Mouse (Mus musculus) forebrain, postnatal 0 days (tissue): Measurements from ENCODE around the gene Drc3. TPM values are rescaled to one million over a fixed set of nuclear protein-coding genes. Genes with fewer than 3 reads are reported as not detected.

Experiments used
- ATAC-seq: fragments of 200-750 bp; cut with Nextera tagmentation; 2 replicates; pipeline ENCODE4 v1.8.0; 2017; ENCODE audit warnings: mild to moderate bottlenecking, moderate library complexity
- DNase-seq: peaks from one replicate; pipeline ENCODE4 v3.0.0-alpha.2; 2015
- H3K27ac ChIP-seq: fragments of 300-500 bp; sonication (generic); 2 replicates; pipeline ENCODE4 v1.5.1; 2014; ENCODE audit warnings: low read depth, mild to moderate bottlenecking, antibody characterized with exemption, low read length, moderate library complexity, mixed read lengths
- H3K27me3 ChIP-seq: fragments of 300-500 bp; sonication (generic); 2 replicates; pipeline ENCODE4 v1.6.1; 2014; ENCODE audit warnings: mild to moderate bottlenecking, low read length, mixed read lengths; ENCODE audit not compliant: insufficient read depth
- H3K36me3 ChIP-seq: fragments of 300-500 bp; sonication (generic); 2 replicates; pipeline ENCODE4 v1.6.1; 2014; ENCODE audit warnings: mild to moderate bottlenecking, moderate library complexity; ENCODE audit not compliant: insufficient read depth
- H3K4me1 ChIP-seq: fragments of 300-500 bp; sonication (generic); 2 replicates; pipeline ENCODE4 v1.6.1; 2014; ENCODE audit warnings: antibody characterized with exemption; ENCODE audit not compliant: insufficient read depth
- H3K4me2 ChIP-seq: fragments of 300-500 bp; sonication (generic); 2 replicates; pipeline ENCODE4 v1.6.1; 2014; ENCODE audit warnings: low read depth, mild to moderate bottlenecking, moderate library complexity
- H3K4me3 ChIP-seq: fragments of 300-500 bp; sonication (generic); 2 replicates; pipeline ENCODE4 v1.5.1; 2014; ENCODE audit warnings: low read depth, low read length, mixed read lengths
- H3K9ac ChIP-seq: fragments of 300-500 bp; sonication (generic); 2 replicates; pipeline ENCODE4 v1.6.1; 2014; ENCODE audit warnings: mild to moderate bottlenecking
- H3K9me3 ChIP-seq: fragments of 300-500 bp; sonication (generic); 2 replicates; pipeline ENCODE4 v1.6.1; 2016; ENCODE audit warnings: low read length
- CTCF ChIP-seq: sonication (generic); IDR thresholded peaks from 2 replicates; pipeline ENCODE4 v1.5.1; 2016; ENCODE audit warnings: antibody characterized with exemption, control low read depth, low read depth
- WGBS: fragments of 180-500 bp; shearing (Covaris S2); extraction: QIAGEN DNeasy Blood & Tissue Kit; methylation state at CpG from one replicate; pipeline ENCODE4 v1.1.7; 2014; 5-methylcytosine and 5-hydroxymethylcytosine counted together
- polyA plus RNA-seq: library from polyadenylated mRNA; unstranded; fragments of >200 nt; fragmentation: Nextera tagmentation; extraction: Ambion mirVana; gene quantifications from 2 replicates; pipeline ENCODE4 v1.2.1, GENCODE M21; 2015
- total RNA-seq: library from RNA; depleted of rRNA; stranded (reverse); fragments of >200 nt; gene quantifications from 2 replicates; pipeline ENCODE4 v1.2.3, GENCODE M21; 2014

Drc3 gene
- total and polyA plus RNA-seq, 2 experiments from 2014 or later = 10.0 to 15.5 TPM

DNA sequence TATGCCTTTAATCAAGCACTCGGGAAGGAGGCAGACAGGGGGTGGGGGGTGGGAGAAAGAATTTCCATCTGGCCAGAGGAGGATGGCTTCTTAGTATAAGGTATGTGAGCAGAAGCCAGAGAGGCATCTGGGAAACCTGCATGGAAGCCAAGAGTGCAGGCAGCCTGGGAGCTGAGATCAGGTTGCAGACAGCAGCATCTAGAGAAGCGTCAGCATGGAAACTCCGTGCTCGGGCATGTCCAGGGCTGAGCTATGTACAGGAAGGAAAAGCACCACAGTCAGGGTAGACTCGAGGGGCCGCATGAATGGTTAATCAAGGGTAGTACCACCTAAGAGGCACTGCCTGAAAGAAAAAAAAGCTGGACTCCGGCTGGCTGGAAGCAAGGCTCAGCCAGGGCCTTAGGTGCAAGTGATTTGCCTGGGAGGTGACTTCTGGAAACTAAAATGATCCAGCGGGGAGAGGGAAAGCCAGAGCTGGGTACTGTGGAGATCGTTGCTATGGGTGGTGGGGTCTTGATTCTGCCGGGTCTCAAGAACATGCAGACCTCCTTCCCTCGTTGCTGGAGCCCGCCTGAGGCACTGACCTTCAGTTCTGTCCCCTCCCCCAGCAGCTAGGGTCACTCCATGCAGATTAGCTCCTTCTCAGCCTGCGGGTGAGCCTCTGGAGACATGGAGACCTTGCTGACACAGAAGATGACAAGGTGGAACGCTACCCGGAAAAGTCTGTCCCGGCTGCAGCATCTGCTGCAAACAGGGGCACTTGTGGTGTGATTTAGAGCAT lies 13.3 kb downstream of the Drc3 start:
- Histone ChIP-seq H3K4me2 (no peak overlapping the region), H3K27ac (no peak overlapping the region), H3K9ac (no peak overlapping the region), H3K9me3 (no peaks in the 10 kb centered on the region), H3K36me3 (no peaks in the 10 kb centered on the region), H3K4me1 (no peaks in the 10 kb centered on the region), H3K4me3 (no peak overlapping the region), H3K27me3 (no peaks in the 10 kb centered on the region)
- TF ChIP-seq CTCF = no peak
- DNase-seq (no peak), ATAC-seq (no peak)
- WGBS = 48% methylated on average over 16 of the region's 16 CpGs

GRCm38 (mm10) chr11:60367256-60367655 lies 14.1 kb downstream of the Drc3 start:
- no peaks in the 10 kb centered on the region for H3K9me3 ChIP-seq
- no peak for DNase-seq
- no peaks in the 10 kb centered on the region for H3K4me1 ChIP-seq
- no peaks in the 10 kb centered on the region for H3K36me3 ChIP-seq
- no peak overlapping the region for H3K9ac ChIP-seq
- TF ChIP-seq CTCF = no peak
- 80% methylated on average over 3 of the region's 3 CpGs for WGBS
- H3K4me2 ChIP-seq = no peak overlapping the region
- no peaks in the 10 kb centered on the region for H3K27me3 ChIP-seq
- no peak overlapping the region for H3K4me3 ChIP-seq
- H3K27ac ChIP-seq = no peak overlapping the region
- ATAC-seq = no peak

- no peak overlapping the region for H3K27ac ChIP-seq
- no peak overlapping the region for H3K4me3 ChIP-seq
- H3K27me3 ChIP-seq = no peaks in the 10 kb centered on the region
- DNase-seq (no peak), ATAC-seq (no peak)
- TF ChIP-seq CTCF = no peak
- no peaks in the 10 kb centered on the region for H3K9me3 ChIP-seq
- H3K4me1 ChIP-seq = no peaks in the 10 kb centered on the region
- H3K4me2 ChIP-seq = no peak overlapping the region
- no peak overlapping the region for H3K9ac ChIP-seq
- no peaks in the 10 kb centered on the region for H3K36me3 ChIP-seq
- 84% methylated on average over 4 of the region's 4 CpGs for WGBS
Measured at GRCm38 (mm10) chr11:60368909-60369308, 15.8 kb downstream of the Drc3 start.

- Histone ChIP-seq H3K4me1 (no peaks in the 10 kb centered on the region), H3K9ac (no peak overlapping the region), H3K27ac (no peak overlapping the region), H3K4me3 (no peak overlapping the region), H3K27me3 (no peaks in the 10 kb centered on the region), H3K9me3 (no peaks in the 10 kb centered on the region), H3K36me3 (no peaks in the 10 kb centered on the region), H3K4me2 (no peak overlapping the region)
- no peak for TF ChIP-seq CTCF
- WGBS = 57% methylated on average over 4 of the region's 4 CpGs
- ATAC-seq = no peak
- DNase-seq = no peak
Measured at GRCm38 (mm10) chr11:60369448-60369847, 16.3 kb downstream of the Drc3 start.

DNA sequence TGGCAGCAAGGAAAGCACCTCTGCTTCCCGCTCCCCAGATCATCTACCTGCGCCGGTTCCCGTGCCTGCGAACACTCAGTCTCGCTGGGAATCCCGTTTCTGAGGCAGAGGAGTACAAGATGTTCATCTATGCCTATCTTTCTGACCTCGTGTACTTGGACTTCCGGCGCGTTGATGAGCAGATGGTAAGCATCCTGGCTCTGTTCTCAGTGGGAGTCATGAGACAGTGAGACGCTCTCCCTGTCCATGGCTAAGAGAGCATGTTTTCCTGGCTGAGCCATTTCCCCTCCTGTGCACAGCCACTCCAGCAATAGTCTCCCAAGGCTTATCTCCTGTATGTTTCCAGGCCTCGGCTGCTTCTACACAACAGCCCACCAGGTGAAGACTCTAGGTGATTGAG lies 17.3 kb downstream of the Drc3 start:
- WGBS = 89% methylated on average over 13 of the region's 13 CpGs
- Histone ChIP-seq H3K36me3 (no peaks in the 10 kb centered on the region), H3K4me1 (no peaks in the 10 kb centered on the region), H3K27me3 (no peaks in the 10 kb centered on the region), H3K9me3 (no peaks in the 10 kb centered on the region), H3K4me2 (no peak overlapping the region), H3K9ac (no peak overlapping the region), H3K4me3 (no peak overlapping the region), H3K27ac (no peak overlapping the region)
- TF ChIP-seq CTCF = no peak
- ATAC-seq (no peak), DNase-seq (no peak)

DNA sequence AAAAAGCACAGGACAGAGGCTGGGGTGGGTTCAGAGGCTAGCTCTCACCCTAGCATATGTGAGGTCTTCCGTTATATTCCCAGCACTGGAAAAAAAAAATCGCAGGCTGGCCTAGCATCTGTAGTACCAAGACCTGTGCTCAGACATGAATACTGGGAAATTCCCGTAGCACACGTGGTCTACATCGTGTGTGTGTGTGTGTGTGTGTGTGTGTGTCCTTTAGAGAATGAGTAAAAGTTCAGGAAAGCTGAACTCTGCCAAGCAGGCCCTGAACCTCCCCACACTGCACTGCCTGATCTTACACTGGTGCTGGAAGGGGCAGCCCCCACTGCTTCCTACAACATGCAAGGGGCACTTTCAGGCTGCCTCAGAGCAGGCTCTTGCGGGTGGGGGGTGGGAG lies 21.4 kb downstream of the Drc3 start:
- no peak for ATAC-seq
- no peak for DNase-seq
- no peaks in the 10 kb centered on the region for H3K4me1 ChIP-seq
- no peak for TF ChIP-seq CTCF
- H3K9me3 ChIP-seq = no peaks in the 10 kb centered on the region
- H3K4me2 ChIP-seq = no peak overlapping the region
- H3K27me3 ChIP-seq = no peaks in the 10 kb centered on the region
- no peaks in the 10 kb centered on the region for H3K36me3 ChIP-seq
- no peak overlapping the region for H3K27ac ChIP-seq
- H3K9ac ChIP-seq = no peak overlapping the region
- WGBS = 83% methylated on average over 6 of the region's 6 CpGs
- no peak overlapping the region for H3K4me3 ChIP-seq

GRCm38 (mm10) chr11:60383518-60383917 lies 30.4 kb downstream of the Drc3 start:
- no peak overlapping the region for H3K9ac ChIP-seq
- H3K27me3 ChIP-seq = no peaks in the 10 kb centered on the region
- no peaks in the 10 kb centered on the region for H3K9me3 ChIP-seq
- no peak for TF ChIP-seq CTCF
- H3K36me3 ChIP-seq = no peaks in the 10 kb centered on the region
- DNase-seq = no peak
- WGBS = 91% methylated on average over 6 of the region's 6 CpGs
- H3K4me3 ChIP-seq = no peak overlapping the region
- no peak overlapping the region for H3K27ac ChIP-seq
- peaks cover 17% of the 10 kb centered on the region; the same call in 1 of the 2 replicates for H3K4me1 ChIP-seq
- H3K4me2 ChIP-seq = no peak overlapping the region
- ATAC-seq = no peak
